Mouse (Mus musculus) heart, adult 2 months (tissue): ENCODE results near the gene Psmc1. TPM values are rescaled to one million over a fixed set of nuclear protein-coding genes. Genes with fewer than 3 reads are reported as not detected.
A peak's percentile ranks its signal among the peaks of the same experiment; 100 is the strongest.

ENCODE experiments used
- DNase-seq, 2 experiments: peaks; one replicate each; pipeline ENCODE4 v3.0.0; 2021
- H3K27ac ChIP-seq: fragments of 200-600 bp; 2 replicates; pipeline ENCODE4 v1.8.1; 2022
- H3K27me3 ChIP-seq: fragments of 200-500 bp; 2 replicates; pipeline ENCODE4 v1.6.1; 2012; ENCODE audit warnings: mild to moderate bottlenecking, low read length, inconsistent platforms, mixed read lengths; ENCODE audit not compliant: control insufficient read depth, insufficient read depth
- H3K36me3 ChIP-seq: fragments of 200-500 bp; 2 replicates; pipeline ENCODE4 v1.6.1; 2012; ENCODE audit warnings: low read length, inconsistent platforms; ENCODE audit not compliant: control insufficient read depth, insufficient read depth
- H3K4me1 ChIP-seq: fragments of 200-500 bp; 2 replicates; pipeline ENCODE4 v1.6.1; 2011; ENCODE audit warnings: low read length; ENCODE audit not compliant: control insufficient read depth, insufficient read depth
- H3K4me3 ChIP-seq: fragments of 200-600 bp; 2 replicates; pipeline ENCODE4 v1.8.1; 2022
- H3K79me2 ChIP-seq: fragments of 200-500 bp; replicated peaks from 2 replicates; pipeline ENCODE4 v1.6.1; 2012; ENCODE audit warnings: mild to moderate bottlenecking, inconsistent platforms, low read length, moderate library complexity, mixed read lengths; ENCODE audit not compliant: control insufficient read depth, insufficient read depth
- H3K9ac ChIP-seq: fragments of 200-500 bp; 2 replicates; pipeline ENCODE4 v1.6.1; 2012; ENCODE audit warnings: low read depth, mild to moderate bottlenecking, control low read depth, inconsistent platforms, low read length, mixed read lengths
- CTCF ChIP-seq: fragments of 200-600 bp; IDR thresholded peaks from 2 replicates; pipeline ENCODE4 v1.8.1; 2022; ENCODE audit warnings: antibody characterized with exemption, mild to moderate bottlenecking, moderate library complexity
- EP300 ChIP-seq: fragments of 200-500 bp; IDR thresholded peaks from 2 replicates; pipeline ENCODE4 v1.6.1; 2011; ENCODE audit warnings: low read depth, low read length, control low read depth; ENCODE audit not compliant: insufficient read depth
- POLR2A ChIP-seq: fragments of 200-500 bp; IDR thresholded peaks from 2 replicates; pipeline ENCODE4 v1.6.1; 2011; ENCODE audit warnings: mild to moderate bottlenecking, low read depth, low read length, control low read depth; ENCODE audit not compliant: insufficient read depth
- WGBS: fragments of 180-500 bp; shearing (Covaris S2); methylation state at CpG from one replicate; pipeline ENCODE4 v1.1.7; 2018; 5-methylcytosine and 5-hydroxymethylcytosine counted together
- intact Hi-C: fragments of 180-260 bp; cut with DNase I; formaldehyde crosslinking; loops from one replicate; pipeline ENCODE4 v1.15.1; 2025
- polyA plus RNA-seq: library from polyadenylated mRNA; depleted of rRNA; stranded (reverse); fragments of >200 nt; gene quantifications from 2 replicates; pipeline ENCODE4 v1.2.3, GENCODE M21; 2012
- total RNA-seq, 2 experiments: library from RNA; stranded (reverse); gene quantifications; 2 replicates each; pipeline ENCODE4 v1.2.3; 2021

Psmc1 gene
- total and polyA plus RNA-seq, 3 experiments: 40.8 to 132 (median 124) TPM

GRCm38 (mm10) chr12:100127866-100128480 lies 18.0 kb downstream of the Psmc1 start:
- intact Hi-C loops: no loop called here
- Histone ChIP-seq H3K79me2 (no peaks in the 10 kb centered on the region), H3K36me3 (peaks cover 2% of the 10 kb centered on the region; the same call in 1 of the 2 replicates), H3K9ac (no peak overlapping the region; the same call in 1 of the 2 replicates), H3K4me1 (peaks cover 12% of the 10 kb centered on the region), H3K4me3 (no peak overlapping the region), H3K27ac (peak overlapping the region; percentile 62), H3K27me3 (no peaks in the 10 kb centered on the region)
- DNase-seq: peak; percentile 29
- WGBS: 11% methylated on average over 8 of the region's 8 CpGs
- 0 out of 2 replicates have a peak, but pooled peaks have one; percentile 42 for TF ChIP-seq EP300
- no peak for TF ChIP-seq POLR2A
- no peak for TF ChIP-seq CTCF

GRCm38 (mm10) chr12:100128522-100128921 lies 18.6 kb downstream of the Psmc1 start:
- 53% methylated on average over 6 of the region's 6 CpGs for WGBS
- intact Hi-C loops: no loop called here
- no peak for TF ChIP-seq EP300
- no peak for TF ChIP-seq POLR2A
- TF ChIP-seq CTCF: no peak
- H3K4me1 ChIP-seq: peaks cover 12% of the 10 kb centered on the region
- no peak overlapping the region for H3K9ac ChIP-seq
- no peak overlapping the region for H3K4me3 ChIP-seq
- no peak for DNase-seq
- peak overlapping the region; percentile 62 for H3K27ac ChIP-seq
- H3K36me3 ChIP-seq: peaks cover 2% of the 10 kb centered on the region; the same call in 1 of the 2 replicates
- H3K79me2 ChIP-seq: no peaks in the 10 kb centered on the region
- H3K27me3 ChIP-seq: no peaks in the 10 kb centered on the region

- Histone ChIP-seq H3K27ac (peak overlapping the region; percentile 62), H3K4me1 (peaks cover 12% of the 10 kb centered on the region), H3K4me3 (no peak overlapping the region), H3K27me3 (no peaks in the 10 kb centered on the region), H3K36me3 (peaks cover 2% of the 10 kb centered on the region; the same call in 1 of the 2 replicates), H3K9ac (no peak overlapping the region), H3K79me2 (no peaks in the 10 kb centered on the region)
- no peak for DNase-seq
- WGBS: 73% methylated on average over 8 of the region's 8 CpGs
- TF ChIP-seq EP300: no peak
- TF ChIP-seq CTCF: no peak
- no peak for TF ChIP-seq POLR2A
- intact Hi-C loops: no loop called here
These were observed 19.0 kb downstream of the Psmc1 start for GRCm38 (mm10) chr12:100128961-100129360.

GRCm38 (mm10) chr12:100131167-100131566 lies 21.2 kb downstream of the Psmc1 start:
- no peak overlapping the region for H3K4me3 ChIP-seq
- no peaks in the 10 kb centered on the region for H3K27me3 ChIP-seq
- H3K27ac ChIP-seq: no peak overlapping the region
- 91% methylated on average over 9 of the region's 9 CpGs for WGBS
- DNase-seq: no peak
- intact Hi-C loops: no loop called here
- H3K4me1 ChIP-seq: peaks cover 12% of the 10 kb centered on the region
- no peaks in the 10 kb centered on the region for H3K79me2 ChIP-seq
- peaks cover 2% of the 10 kb centered on the region; the same call in 1 of the 2 replicates for H3K36me3 ChIP-seq
- H3K9ac ChIP-seq: no peak overlapping the region
- TF ChIP-seq EP300: no peak
- no peak for TF ChIP-seq CTCF
- TF ChIP-seq POLR2A: no peak

- no peak for TF ChIP-seq POLR2A
- TF ChIP-seq CTCF: peak; percentile 90
- no peak for TF ChIP-seq EP300
- WGBS: 32% methylated on average over 8 of the region's 8 CpGs
- intact Hi-C loops: no loop called here
- Histone ChIP-seq H3K79me2 (no peaks in the 10 kb centered on the region), H3K9ac (no peak overlapping the region), H3K4me3 (no peak overlapping the region), H3K27ac (no peak overlapping the region), H3K4me1 (peaks cover 12% of the 10 kb centered on the region), H3K27me3 (no peaks in the 10 kb centered on the region), H3K36me3 (peaks cover 2% of the 10 kb centered on the region; the same call in 1 of the 2 replicates)
- peak; percentile 51 to 72 for DNase-seq
These were observed 21.7 kb downstream of the Psmc1 start for GRCm38 (mm10) chr12:100131655-100132054.

GRCm38 (mm10) chr12:100134395-100134936 lies 24.5 kb downstream of the Psmc1 start:
- Histone ChIP-seq H3K36me3 (no peaks in the 10 kb centered on the region), H3K27me3 (no peaks in the 10 kb centered on the region), H3K79me2 (no peaks in the 10 kb centered on the region), H3K4me3 (no peak overlapping the region), H3K27ac (no peak overlapping the region), H3K4me1 (no peaks in the 10 kb centered on the region), H3K9ac (no peak overlapping the region)
- TF ChIP-seq CTCF: no peak
- TF ChIP-seq EP300: no peak
- TF ChIP-seq POLR2A: no peak
- WGBS: 76% methylated on average over 11 of the region's 11 CpGs
- intact Hi-C loops: no loop called here
- DNase-seq: no peak
